Mouse (Mus musculus) embryonic facial prominence, embryonic 11.5 days (tissue): ENCODE measurements around the gene Cfap58. TPM values are rescaled to one million over a fixed set of nuclear protein-coding genes. Genes with fewer than 3 reads are reported as not detected.

Experiments
- ATAC-seq: fragments of 200-750 bp; cut with Nextera tagmentation; replicated peaks from 2 replicates; pipeline ENCODE4 v1.8.0; 2017; ENCODE audit warnings: low read depth; ENCODE audit not compliant: insufficient number of reproducible peaks, low FRiP score, low TSS enrichment
- DNase-seq: peaks from one replicate; pipeline ENCODE4 v3.0.0-alpha.2; 2015; ENCODE audit warnings: low spot score
- H3K27ac ChIP-seq: fragments of 300-500 bp; sonication (generic); replicated peaks from 2 replicates; pipeline ENCODE4 v1.5.1; 2014; ENCODE audit warnings: mild to moderate bottlenecking, low read depth, low read length, control low read depth
- H3K27me3 ChIP-seq: fragments of 300-500 bp; sonication (generic); 2 replicates; pipeline ENCODE4 v1.6.1; 2014; ENCODE audit warnings: mild to moderate bottlenecking, low read length, moderate library complexity, mixed read lengths; ENCODE audit not compliant: control insufficient read depth, insufficient read depth
- H3K36me3 ChIP-seq: fragments of 300-500 bp; sonication (generic); replicated peaks from 2 replicates; pipeline ENCODE4 v1.6.1; 2014; ENCODE audit warnings: low read depth, mild to moderate bottlenecking, low read length, moderate library complexity, mixed read lengths; ENCODE audit not compliant: control insufficient read depth, insufficient read depth
- H3K4me1 ChIP-seq: fragments of 300-500 bp; sonication (generic); 2 replicates; pipeline ENCODE4 v1.6.1; 2014; ENCODE audit warnings: low read length, mixed read lengths; ENCODE audit not compliant: control insufficient read depth, insufficient read depth
- H3K4me2 ChIP-seq: fragments of 300-500 bp; sonication (generic); 2 replicates; pipeline ENCODE4 v1.6.1; 2014; ENCODE audit warnings: low read depth, mild to moderate bottlenecking, control low read depth, low read length, moderate library complexity
- H3K4me3 ChIP-seq: fragments of 300-500 bp; sonication (generic); 2 replicates; pipeline ENCODE4 v1.5.1; 2014; ENCODE audit warnings: low read depth, low read length, control low read depth
- H3K9ac ChIP-seq: fragments of 300-500 bp; sonication (generic); replicated peaks from 2 replicates; pipeline ENCODE4 v1.6.1; 2014; ENCODE audit warnings: mild to moderate bottlenecking, control low read depth, low read length
- H3K9me3 ChIP-seq: fragments of 300-500 bp; sonication (generic); replicated peaks from 2 replicates; pipeline ENCODE4 v1.6.1; 2016; ENCODE audit warnings: mild to moderate bottlenecking, low read length, inconsistent platforms, mixed read lengths; ENCODE audit not compliant: control insufficient read depth
- WGBS: fragments of 180-500 bp; shearing (Covaris S2); extraction: QIAGEN DNeasy Blood & Tissue Kit; methylation state at CpG from one replicate; pipeline ENCODE4 v1.1.7; 2014; 5-methylcytosine and 5-hydroxymethylcytosine counted together
- polyA plus RNA-seq: library from polyadenylated mRNA; unstranded; fragments of >200 nt; fragmentation: Nextera tagmentation; extraction: Ambion mirVana; gene quantifications from 2 replicates; pipeline ENCODE4 v1.2.1, GENCODE M21; 2014

Gene Cfap58
- polyA plus RNA-seq, 1 experiment from 2014 or later = not detected

DNA sequence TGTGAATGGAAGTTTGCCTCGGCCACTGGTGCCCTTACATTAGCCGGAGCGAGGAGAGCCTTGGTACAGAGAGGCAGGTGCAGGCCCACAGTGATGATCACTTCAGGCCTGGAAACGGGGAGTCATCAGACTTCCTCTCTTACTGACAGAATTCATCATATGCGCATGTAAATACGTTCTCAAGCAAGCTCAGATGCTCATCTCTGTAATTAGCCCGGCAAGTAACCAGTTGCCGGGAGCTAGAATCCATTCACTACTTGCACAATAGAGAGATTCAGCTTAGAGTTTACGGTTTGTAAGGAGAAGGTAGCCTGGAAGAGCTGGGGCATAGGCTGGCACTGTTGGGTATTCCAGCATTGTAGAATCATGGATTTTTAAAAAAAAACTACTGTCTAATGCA, 15.7 kb downstream of the Cfap58 start:
- no peak for ATAC-seq

GRCm38 (mm10) chr19:47958181-47958580, 20.7 kb downstream of the Cfap58 start:
- no peak for ATAC-seq

More for the DNA sequence above, 15.7 kb downstream of the Cfap58 start:
- H3K4me2 ChIP-seq = no peak overlapping the region
- no peaks in the 10 kb centered on the region for H3K9me3 ChIP-seq
- 70% methylated on average over 9 of the region's 9 CpGs for WGBS
- no peak for DNase-seq
- H3K36me3 ChIP-seq = no peaks in the 10 kb centered on the region
- no peaks in the 10 kb centered on the region for H3K4me1 ChIP-seq
- H3K4me3 ChIP-seq = no peak overlapping the region
- H3K9ac ChIP-seq = no peak overlapping the region
- H3K27ac ChIP-seq = no peak overlapping the region
- H3K27me3 ChIP-seq = no peaks in the 10 kb centered on the region

GRCm38 (mm10) chr19:47968993-47969659, 31.7 kb downstream of the Cfap58 start:
- Histone ChIP-seq H3K27ac (no peak overlapping the region), H3K4me2 (no peak overlapping the region), H3K9ac (no peak overlapping the region)

More at GRCm38 (mm10) chr19:47958181-47958580, 20.7 kb downstream of the Cfap58 start:
- Histone ChIP-seq H3K4me3 (no peak overlapping the region), H3K27ac (no peak overlapping the region), H3K9me3 (no peaks in the 10 kb centered on the region), H3K36me3 (no peaks in the 10 kb centered on the region), H3K4me2 (no peak overlapping the region), H3K27me3 (no peaks in the 10 kb centered on the region), H3K9ac (no peak overlapping the region), H3K4me1 (no peaks in the 10 kb centered on the region)
- WGBS = 81% methylated on average over 13 of the region's 13 CpGs
- DNase-seq = no peak

DNA sequence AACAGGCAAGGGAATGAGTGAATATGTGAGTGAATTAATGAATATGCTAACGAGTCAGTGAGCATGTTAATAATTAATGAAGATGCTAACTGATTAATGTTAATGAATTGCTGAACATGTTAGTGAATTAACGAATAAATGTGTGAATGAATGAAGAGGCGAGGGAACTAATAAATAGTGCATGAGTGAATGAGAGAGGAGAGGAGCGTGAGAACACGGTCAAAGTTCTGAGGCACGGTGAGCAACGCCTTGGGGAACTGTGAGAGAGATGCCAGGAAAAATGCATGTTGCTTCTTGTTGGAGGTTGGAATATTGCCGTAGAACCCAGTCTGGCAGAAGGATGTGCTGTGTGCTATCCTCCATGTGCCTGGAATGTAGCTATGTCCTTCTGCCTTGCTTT, 33.6 kb downstream of the Cfap58 start:
- H3K27me3 ChIP-seq = no peaks in the 10 kb centered on the region
- no peak overlapping the region for H3K27ac ChIP-seq
- H3K4me3 ChIP-seq = no peak overlapping the region
- H3K4me1 ChIP-seq = no peaks in the 10 kb centered on the region
- 86% methylated on average over 8 of the region's 8 CpGs for WGBS
- H3K4me2 ChIP-seq = no peak overlapping the region
- H3K9ac ChIP-seq = no peak overlapping the region
- DNase-seq (no peak), ATAC-seq (no peak)
- no peaks in the 10 kb centered on the region for H3K9me3 ChIP-seq
- H3K36me3 ChIP-seq = no peaks in the 10 kb centered on the region

More at GRCm38 (mm10) chr19:47968993-47969659, 31.7 kb downstream of the Cfap58 start:
- 72% methylated on average over 17 of the region's 17 CpGs for WGBS
- H3K4me3 ChIP-seq = no peak overlapping the region
- H3K36me3 ChIP-seq = no peaks in the 10 kb centered on the region
- DNase-seq (no peak), ATAC-seq (no peak)
- no peaks in the 10 kb centered on the region for H3K9me3 ChIP-seq
- no peaks in the 10 kb centered on the region for H3K27me3 ChIP-seq
- H3K4me1 ChIP-seq = no peaks in the 10 kb centered on the region

- Histone ChIP-seq H3K4me2 (no peak overlapping the region), H3K9me3 (no peaks in the 10 kb centered on the region), H3K4me3 (no peak overlapping the region), H3K27ac (no peak overlapping the region), H3K36me3 (no peaks in the 10 kb centered on the region), H3K4me1 (no peaks in the 10 kb centered on the region), H3K9ac (no peak overlapping the region), H3K27me3 (no peaks in the 10 kb centered on the region)
- ATAC-seq (no peak), DNase-seq (no peak)
- 66% methylated on average over 15 of the region's 15 CpGs for WGBS
These were observed 40.7 kb downstream of the Cfap58 start for GRCm38 (mm10) chr19:47978109-47978701.

- ATAC-seq = no peak
- WGBS = 81% methylated on average over 6 of the region's 6 CpGs
These were observed 42.0 kb downstream of the Cfap58 start for GRCm38 (mm10) chr19:47979446-47979845.

DNA sequence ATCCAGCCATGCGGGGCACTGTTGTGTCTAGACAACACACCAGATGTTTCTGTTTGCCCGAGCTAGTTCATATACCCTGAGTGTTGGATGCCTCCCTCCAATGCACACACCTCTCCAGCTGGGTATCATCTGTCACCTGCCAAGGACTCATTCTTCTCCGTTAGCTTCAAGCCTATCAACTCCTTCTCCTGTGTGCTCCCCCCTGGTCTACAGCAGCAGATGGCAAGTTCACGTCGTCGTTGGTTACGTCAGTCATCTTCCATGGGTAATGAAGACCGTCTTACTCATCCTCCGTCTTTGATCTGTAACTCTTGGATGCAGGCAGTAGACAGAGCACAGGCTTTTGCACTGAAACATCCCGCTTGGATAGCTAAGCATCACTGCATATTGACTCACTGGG, 42.8 kb downstream of the Cfap58 start:
- ATAC-seq (0 out of 2 replicates have a peak, but pooled peaks have one; percentile 39), DNase-seq (no peak)

More at GRCm38 (mm10) chr19:47979446-47979845, 42.0 kb downstream of the Cfap58 start:
- no peak for DNase-seq
- no peak overlapping the region for H3K4me2 ChIP-seq
- no peak overlapping the region for H3K9ac ChIP-seq
- H3K36me3 ChIP-seq = no peaks in the 10 kb centered on the region
- H3K9me3 ChIP-seq = no peaks in the 10 kb centered on the region
- no peak overlapping the region for H3K27ac ChIP-seq
- no peak overlapping the region for H3K4me3 ChIP-seq
- no peaks in the 10 kb centered on the region for H3K27me3 ChIP-seq
- no peaks in the 10 kb centered on the region for H3K4me1 ChIP-seq

GRCm38 (mm10) chr19:47985606-47986213, 48.2 kb downstream of the Cfap58 start:
- no peak for DNase-seq
- Histone ChIP-seq H3K4me2 (no peak overlapping the region), H3K4me3 (no peak overlapping the region), H3K27me3 (no peaks in the 10 kb centered on the region), H3K36me3 (no peaks in the 10 kb centered on the region), H3K27ac (no peak overlapping the region), H3K9me3 (no peaks in the 10 kb centered on the region), H3K4me1 (no peaks in the 10 kb centered on the region), H3K9ac (no peak overlapping the region)
- WGBS = 86% methylated on average over 15 of the region's 15 CpGs
- no peak for ATAC-seq

More for the DNA sequence above, 42.8 kb downstream of the Cfap58 start:
- Histone ChIP-seq H3K9me3 (no peaks in the 10 kb centered on the region), H3K27ac (no peak overlapping the region), H3K36me3 (no peaks in the 10 kb centered on the region), H3K4me2 (no peak overlapping the region), H3K9ac (no peak overlapping the region), H3K4me3 (no peak overlapping the region), H3K4me1 (no peaks in the 10 kb centered on the region), H3K27me3 (no peaks in the 10 kb centered on the region)
- 77% methylated on average over 10 of the region's 10 CpGs for WGBS
